Mouse (Mus musculus) heart, postnatal 14 days (tissue): ENCODE data around the gene Igsf9b. TPM values are rescaled to one million over a fixed set of nuclear protein-coding genes. Genes with fewer than 3 reads are reported as not detected.

Experiments
- DNase-seq, 2 experiments: peaks; one replicate each; pipeline ENCODE4 v3.0.0; 2021 to 2022
- intact Hi-C: fragments of 180-260 bp; cut with DNase I; formaldehyde crosslinking; loops from one replicate; pipeline ENCODE4 v1.15.1; 2025
- total RNA-seq, 2 experiments: library from RNA; stranded (reverse); gene quantifications; 2 replicates each; pipeline ENCODE4 v1.2.3; 2021

Gene Igsf9b
- total RNA-seq, 2 experiments from 2014 or later = 7.0 to 8.0 TPM

- DNase-seq = peak in 1 of 2 experiments; percentile 21
- intact Hi-C loops = loop anchor here (5.0 to 10.0 kb wide), 3 partner anchors 106 to 216 kb away; no protein-coding TSS in a partner anchor
Observed at GRCm38 (mm10) chr9:27288442-27288841, 10.6 kb upstream of the Igsf9b start.

GRCm38 (mm10) chr9:27289543-27290308 is 9.3 kb upstream of the Igsf9b start:
- intact Hi-C loops = loop anchor here (5.0 to 10.0 kb wide), 3 partner anchors 107 to 217 kb away; no protein-coding TSS in a partner anchor
- DNase-seq = peak in 1 of 2 experiments; percentile 19

- intact Hi-C loops = no loop called here
- DNase-seq = no peak
Observed at GRCm38 (mm10) chr9:27294380-27294779, 4.6 kb upstream of the Igsf9b start.

- intact Hi-C loops = no loop called here
- peak; percentile 11 to 18 for DNase-seq
Observed at GRCm38 (mm10) chr9:27299286-27300187, 533 bp downstream of the Igsf9b start.

GRCm38 (mm10) chr9:27300188-27300691 is 1.2 kb downstream of the Igsf9b start:
- intact Hi-C loops = no loop called here
- DNase-seq = peak; percentile 16 to 17

- intact Hi-C loops = no loop called here
- no peak for DNase-seq
Observed at GRCm38 (mm10) chr9:27300698-27301097, 1.7 kb downstream of the Igsf9b start.

GRCm38 (mm10) chr9:27301486-27301885 is 2.5 kb downstream of the Igsf9b start:
- no peak for DNase-seq

GRCm38 (mm10) chr9:27302291-27302690 is 3.3 kb downstream of the Igsf9b start:
- DNase-seq = no peak
- intact Hi-C loops = no loop called here

More at GRCm38 (mm10) chr9:27301486-27301885, 2.5 kb downstream of the Igsf9b start:
- intact Hi-C loops = no loop called here

- DNase-seq = no peak
- intact Hi-C loops = no loop called here
Observed at GRCm38 (mm10) chr9:27303571-27304484, 4.8 kb downstream of the Igsf9b start.

GRCm38 (mm10) chr9:27304485-27305102 is 5.6 kb downstream of the Igsf9b start:
- intact Hi-C loops = no loop called here
- no peak for DNase-seq

- DNase-seq = no peak
- intact Hi-C loops = no loop called here
Observed at GRCm38 (mm10) chr9:27305502-27305901, 6.5 kb downstream of the Igsf9b start.

- DNase-seq = no peak
- intact Hi-C loops = no loop called here
Observed at GRCm38 (mm10) chr9:27306642-27307041, 7.6 kb downstream of the Igsf9b start.

GRCm38 (mm10) chr9:27307265-27307664 is 8.3 kb downstream of the Igsf9b start:
- intact Hi-C loops = no loop called here
- DNase-seq = no peak

GRCm38 (mm10) chr9:27308045-27308444 is 9.0 kb downstream of the Igsf9b start:
- intact Hi-C loops = no loop called here
- DNase-seq = peak in 1 of 2 experiments; percentile 40

GRCm38 (mm10) chr9:27308561-27308960 is 9.6 kb downstream of the Igsf9b start:
- intact Hi-C loops = no loop called here
- no peak for DNase-seq

GRCm38 (mm10) chr9:27310005-27310404 is 11.0 kb downstream of the Igsf9b start:
- intact Hi-C loops = no loop called here
- no peak for DNase-seq

- intact Hi-C loops = no loop called here
- DNase-seq = no peak
Observed at GRCm38 (mm10) chr9:27313427-27313826, 14.4 kb downstream of the Igsf9b start.

- DNase-seq = no peak
- intact Hi-C loops = no loop called here
Observed at GRCm38 (mm10) chr9:27321267-27321666, 22.3 kb downstream of the Igsf9b start.

GRCm38 (mm10) chr9:27322277-27322676 is 23.3 kb downstream of the Igsf9b start:
- intact Hi-C loops = no loop called here
- DNase-seq = no peak
